Mouse (Mus musculus): ENCODE measurements at regions not wholly inside any gene's neighbourhood (a gene's known extent, or its start where the extent isn't known, plus 50 kb on each side); places are given as distances from the start of the nearest gene placed in this dataset.
"Not testable (repeated sequence)": the region's sequence is repeated elsewhere in the genome, so short reads cannot be mapped to it uniquely, and the experiment has no call there.

- no peak for DNase-seq
Measured at GRCm38 (mm10) chr12:79989582-79990110, 123.2 kb downstream of the Zfp36l1 start.

- no peak for DNase-seq
Measured at GRCm38 (mm10) chr12:79988401-79989358, 124.1 kb downstream of the Zfp36l1 start.

- DNase-seq = no peak
Measured at GRCm38 (mm10) chr12:79986241-79986976, 126.4 kb downstream of the Zfp36l1 start.

GRCm38 (mm10) chr12:79984985-79985747, 127.6 kb downstream of the Zfp36l1 start:
- no peak for DNase-seq

- no peak for DNase-seq
Measured at GRCm38 (mm10) chr12:79984025-79984790, 128.6 kb downstream of the Zfp36l1 start.

- DNase-seq = no peak
Measured at GRCm38 (mm10) chr12:79983232-79983631, 129.6 kb downstream of the Zfp36l1 start.

- DNase-seq = not testable (repeated sequence)
Measured at GRCm38 (mm10) chr12:79982497-79982896, 130.3 kb downstream of the Zfp36l1 start.

GRCm38 (mm10) chr12:79980711-79981110, 132.1 kb downstream of the Zfp36l1 start:
- DNase-seq = no peak

- DNase-seq = no peak
Measured at GRCm38 (mm10) chr12:79977136-79977535, 135.7 kb downstream of the Zfp36l1 start.

- no peak for DNase-seq
Measured at GRCm38 (mm10) chr12:79975466-79976239, 137.2 kb downstream of the Zfp36l1 start.

GRCm38 (mm10) chr12:79975050-79975449, 137.8 kb downstream of the Zfp36l1 start:
- DNase-seq = no peak

- no peak for DNase-seq
Measured at GRCm38 (mm10) chr12:79974530-79974929, 138.3 kb downstream of the Zfp36l1 start.

- DNase-seq = no peak
Measured at GRCm38 (mm10) chr12:79973566-79974230, 139.1 kb downstream of the Zfp36l1 start.

- DNase-seq = no peak
Measured at GRCm38 (mm10) chr12:79970981-79971390, 141.8 kb downstream of the Zfp36l1 start.

GRCm38 (mm10) chr12:79970227-79970901, 142.4 kb downstream of the Zfp36l1 start:
- DNase-seq = peak in 1 of 2 experiments; percentile 31

- DNase-seq = peak; percentile 84 to 88
Measured at GRCm38 (mm10) chr12:79969346-79970226, 143.2 kb downstream of the Zfp36l1 start.

GRCm38 (mm10) chr12:79968676-79969075, 144.1 kb downstream of the Zfp36l1 start:
- DNase-seq = no peak

GRCm38 (mm10) chr12:79967491-79968255, 145.1 kb downstream of the Zfp36l1 start:
- no peak for DNase-seq
